Mouse (Mus musculus) liver, embryonic 14.5 days (tissue): Measurements from ENCODE around the gene Nubpl.
"Not testable (repeated sequence)": the region's sequence is repeated elsewhere in the genome, so short reads cannot be mapped to it uniquely, and the experiment has no call there.

Experiments used
- CTCF ChIP-seq: IDR thresholded peaks from 2 replicates; pipeline ENCODE4 v1.5.1; 2016; ENCODE audit warnings: antibody characterized with exemption, low read depth, control low read depth
- EP300 ChIP-seq: IDR thresholded peaks from 2 replicates; pipeline ENCODE4 v1.6.1; 2016; ENCODE audit warnings: antibody characterized with exemption, low read depth

- not testable (repeated sequence) for TF ChIP-seq CTCF, EP300
Observed at GRCm38 (mm10) chr12:52079296-52079695, 18.2 kb upstream of the Nubpl start.
